Comparison of ENCODE assay signal across 26 mouse cellular contexts in genomic region chr7:19378049-19378448, GRCm38 (mm10). TPM values are rescaled to one million over a fixed set of nuclear protein-coding genes. Genes with fewer than 3 reads are reported as not detected.
DNase-seq lines count a peak whose midpoint lies in the region; ATAC-seq and TF ChIP-seq lines count a peak whose summit lies in the region.
"Had no signal": no experiment of that assay in that cellular context is flagged by ENCODE, and none has a peak within 500 bp of the region (broad histone marks: within the 10 kb centered on the region; RNA-seq: fewer than 3 reads in every experiment).

No protein-coding gene starts in this region.

- no peak for TF ChIP-seq CTCF in lung, adult 2 months (IDR thresholded peaks at IDR 0.05; ENCODE audit: insufficient read depth, low read length)
- no peak for TF ChIP-seq CTCF in ES-Bruce4 (IDR thresholded peaks at IDR 0.05; ENCODE audit: low read depth, low read length)
- no peak for TF ChIP-seq CTCF in embryonic fibroblast, embryonic 13.5 days (IDR thresholded peaks at IDR 0.05; ENCODE audit: borderline replicate concordance, insufficient read depth, low read length)

- peaks cover 13% of the 10 kb centered on the region for H3K4me1 ChIP-seq in heart, embryonic 16.5 days (ENCODE audit: control insufficient read depth, insufficient read depth, low read length)
- H3K4me1 ChIP-seq in lung, adult 2 months (ENCODE audit: control insufficient read depth, insufficient read depth, low read length): 0 out of 2 replicates have a peak, but pooled peaks cover 2% of the 10 kb centered on the region
- H3K4me1 ChIP-seq in ES-Bruce4 (ENCODE audit: control insufficient read depth, insufficient read depth, low read length): no peaks in the 10 kb centered on the region
- 0 out of 2 replicates have a peak, but pooled peaks cover 3% of the 10 kb centered on the region for H3K4me1 ChIP-seq in embryonic fibroblast, embryonic 13.5 days (ENCODE audit: control insufficient read depth, insufficient read depth, low read length)

- peak overlapping the region; percentile 29; the same call in 1 of the 2 replicates for H3K9ac ChIP-seq in heart, embryonic 16.5 days (ENCODE audit: low read length)
- peak overlapping the region; percentile 12; the same call in 1 of the 2 replicates for H3K9ac ChIP-seq in ES-Bruce4 (ENCODE audit: low read depth, poor library complexity, severe bottlenecking)
- H3K9ac ChIP-seq: embryonic facial prominence, embryonic 13.5 days; forebrain, embryonic 13.5 days; kidney, embryonic 15.5 days; limb, embryonic 12.5 days; lung, embryonic 14.5 days; neural tube, embryonic 15.5 days had no signal

- peak overlapping the region; percentile 2 for H3K27ac ChIP-seq in heart, embryonic 16.5 days (ENCODE audit: low read length)
- H3K27ac ChIP-seq in ES-Bruce4 (ENCODE audit: insufficient read depth, low read length): peak overlapping the region; percentile 14; the same call in 1 of the 2 replicates
- peak overlapping the region; percentile 66 for H3K27ac ChIP-seq in embryonic fibroblast, embryonic 13.5 days (ENCODE audit: insufficient read depth, low read length)
- H3K27ac ChIP-seq: embryonic facial prominence, embryonic 13.5 days; forebrain, embryonic 13.5 days; gastrocnemius, adult 2 months; hindbrain, embryonic 10.5 days; kidney, embryonic 15.5 days; limb, embryonic 12.5 days; midbrain, embryonic 10.5 days; neural tube, embryonic 15.5 days had no signal

- no peaks in the 10 kb centered on the region for H3K9me3 ChIP-seq in heart, embryonic 16.5 days (replicated peaks; ENCODE audit: control insufficient read depth, low read length)
- H3K9me3 ChIP-seq in ES-Bruce4 (replicated peaks; ENCODE audit: control insufficient read depth, insufficient read depth, low read length, poor library complexity, severe bottlenecking): no peaks in the 10 kb centered on the region
- H3K9me3 ChIP-seq: embryonic facial prominence, embryonic 13.5 days; forebrain, embryonic 13.5 days; hindbrain, embryonic 10.5 days; kidney, embryonic 15.5 days; limb, embryonic 12.5 days; midbrain, embryonic 10.5 days; neural tube, embryonic 15.5 days had no signal

- TF ChIP-seq POLR2A in lung, adult 2 months (IDR thresholded peaks at IDR 0.05; ENCODE audit: borderline replicate concordance, extremely low read depth, low read depth, low read length): no peak
- TF ChIP-seq POLR2A in ES-Bruce4 (IDR thresholded peaks at IDR 0.05; ENCODE audit: insufficient read depth, low read length): no peak
- TF ChIP-seq POLR2A in embryonic fibroblast, embryonic 13.5 days (IDR thresholded peaks at IDR 0.05; ENCODE audit: low read depth, low read length): no peak

- no peak for ATAC-seq in heart, embryonic 16.5 days (replicated peaks; ENCODE audit: extremely low read depth, insufficient read depth, low FRiP score)
- ATAC-seq: forebrain, embryonic 13.5 days; intestine, postnatal 0 days had no signal

- 48% methylated on average over 8 of the region's 8 CpGs for WGBS in heart, embryonic 16.5 days
- WGBS in lung, adult 2 months: 61% methylated on average over 8 of the region's 8 CpGs

- H3K4me3 ChIP-seq in heart, embryonic 16.5 days (ENCODE audit: low read length): no peak overlapping the region
- H3K4me3 ChIP-seq in lung, adult 2 months (replicated peaks; ENCODE audit: extremely low read depth, low read depth, low read length): no peak overlapping the region
- H3K4me3 ChIP-seq in ES-Bruce4 (ENCODE audit: low read depth, low read length): peak overlapping the region; percentile 16
- no peak overlapping the region for H3K4me3 ChIP-seq in embryonic fibroblast, embryonic 13.5 days (ENCODE audit: insufficient read depth, low read length)
- H3K4me3 ChIP-seq: embryonic facial prominence, embryonic 13.5 days; forebrain, embryonic 13.5 days; gastrocnemius, adult 2 months; hindbrain, embryonic 10.5 days; kidney, embryonic 15.5 days; limb, embryonic 12.5 days; midbrain, embryonic 10.5 days; neural tube, embryonic 15.5 days had no signal

- no peak overlapping the region; the same call in 1 of the 2 replicates for H3K4me2 ChIP-seq in heart, embryonic 16.5 days (ENCODE audit: low read depth, low read length)
- H3K4me2 ChIP-seq: embryonic facial prominence, embryonic 13.5 days; forebrain, embryonic 13.5 days; kidney, embryonic 15.5 days; limb, embryonic 12.5 days; liver, embryonic 11.5 days; lung, embryonic 14.5 days; neural tube, embryonic 15.5 days had no signal

- TF ChIP-seq EP300 in ES-Bruce4 (IDR thresholded peaks at IDR 0.05; ENCODE audit: insufficient read depth, low read depth, low read length): 0 out of 2 replicates have a peak, but pooled peaks have one; percentile 14

- H3K36me3 ChIP-seq in heart, embryonic 16.5 days (ENCODE audit: control insufficient read depth, insufficient read depth): peaks cover 26% of the 10 kb centered on the region
- H3K36me3 ChIP-seq in ES-Bruce4 (ENCODE audit: control insufficient read depth, insufficient read depth, low read length, poor library complexity, severe bottlenecking): no peaks in the 10 kb centered on the region
- H3K36me3 ChIP-seq: kidney, embryonic 15.5 days; neural tube, embryonic 15.5 days had no signal

- intact Hi-C loops in heart, postnatal 36 days (cut with DNase I): no loop called here

- H3K27me3 ChIP-seq in heart, embryonic 16.5 days (ENCODE audit: control insufficient read depth, insufficient read depth, low read length): no peaks in the 10 kb centered on the region
- H3K27me3 ChIP-seq in ES-Bruce4 (ENCODE audit: control insufficient read depth, insufficient read depth, low read length, poor library complexity, severe bottlenecking): no peaks in the 10 kb centered on the region
- H3K27me3 ChIP-seq: CH12.LX; embryonic facial prominence, embryonic 13.5 days; forebrain, embryonic 13.5 days; kidney, embryonic 15.5 days; limb, embryonic 12.5 days; neural tube, embryonic 15.5 days had no signal

- no peak for DNase-seq in heart, postnatal 36 days
- DNase-seq in lung, adult 2 months: peak; percentile 31
- DNase-seq in lung, adult 18-20 months: no peak
- no peak for DNase-seq in spleen, postnatal 14 days (ENCODE audit: low spot score in 2 of 2)
- DNase-seq: adrenal gland, postnatal 25 days; B cell, adult 2 months; cerebellum, adult 8-10 months; cerebellum, postnatal 36 days; embryo, embryonic 11 days; gastrocnemius, adult 2 months; kidney, postnatal 36 days; lung, embryonic 14.5 days; right cerebral cortex, postnatal 14 days had no signal

RNA-seq across cellular contexts. Expression of gene Ercc2, which starts 3.8 kb away (rescaled TPM):
- polyA plus RNA-seq in heart, embryonic 16.5 days (2015; fragmentation: Nextera tagmentation; extraction: Ambion mirVana): 11.1 and 12.8 TPM in 2 replicates
- 10 to 100 TPM; 11.8 to 12.0 TPM for total RNA-seq in heart, postnatal 36 days (2021)
- 43.3 and 44.6 TPM in 2 replicates for polyA plus RNA-seq in lung, adult 2 months (2012; rRNA removed)
- 22.6 and 28.5 TPM in 2 replicates for polyA plus RNA-seq in ES-Bruce4 (2011; ENCODE audit: insufficient read depth, insufficient read length, low read depth, missing spikeins)
- 14.3 and 22.7 TPM in 2 replicates for polyA plus RNA-seq in embryonic fibroblast, embryonic 13.5 days (2011; ENCODE audit: insufficient read length, low read depth, missing spikeins)

RNA-seq across cellular contexts. Expression of gene Ppp1r13l, which starts 18.5 kb away (rescaled TPM):
- 13.6 and 14.2 TPM in 2 replicates for polyA plus RNA-seq in heart, embryonic 16.5 days (2015; fragmentation: Nextera tagmentation; extraction: Ambion mirVana)
- 10 to 100 TPM; 35.8 to 44.2 TPM for total RNA-seq in heart, postnatal 36 days (2021)
- 10.0 and 17.8 TPM in 2 replicates for polyA plus RNA-seq in lung, adult 2 months (2012; rRNA removed)
- polyA plus RNA-seq in ES-Bruce4 (2011; ENCODE audit: insufficient read depth, insufficient read length, low read depth, missing spikeins): 21.9 and 25.5 TPM in 2 replicates
- polyA plus RNA-seq in embryonic fibroblast, embryonic 13.5 days (2011; ENCODE audit: insufficient read length, low read depth, missing spikeins): 11.0 and 12.5 TPM in 2 replicates

RNA-seq across cellular contexts. Expression of gene Cd3eap, which starts 18.8 kb away (rescaled TPM):
- polyA plus RNA-seq in heart, embryonic 16.5 days (2015; fragmentation: Nextera tagmentation; extraction: Ambion mirVana): 16.2 and 16.7 TPM in 2 replicates
- total RNA-seq in heart, postnatal 36 days (2021): 10 to 100 TPM; 10.4 to 11.2 TPM
- 4.6 and 5.2 TPM in 2 replicates for polyA plus RNA-seq in lung, adult 2 months (2012; rRNA removed)
- polyA plus RNA-seq in ES-Bruce4 (2011; ENCODE audit: insufficient read depth, insufficient read length, low read depth, missing spikeins): 14.6 and 16.8 TPM in 2 replicates
- polyA plus RNA-seq in embryonic fibroblast, embryonic 13.5 days (2011; ENCODE audit: insufficient read length, low read depth, missing spikeins): 13.3 and 13.4 TPM in 2 replicates

RNA-seq across cellular contexts. Expression of gene Klc3, which starts 25.9 kb away (rescaled TPM):
- 4.1 and 5.0 TPM in 2 replicates for polyA plus RNA-seq in heart, embryonic 16.5 days (2015; fragmentation: Nextera tagmentation; extraction: Ambion mirVana)
- under 1 TPM; 0.24 to 0.92 TPM for total RNA-seq in heart, postnatal 36 days (2021)
- 14.1 and 18.2 TPM in 2 replicates for polyA plus RNA-seq in lung, adult 2 months (2012; rRNA removed)
- 17.6 and 18.7 TPM in 2 replicates for polyA plus RNA-seq in ES-Bruce4 (2011; ENCODE audit: insufficient read depth, insufficient read length, low read depth, missing spikeins)
- polyA plus RNA-seq in embryonic fibroblast, embryonic 13.5 days (2011; ENCODE audit: insufficient read length, low read depth, missing spikeins): 5.3 and 6.3 TPM in 2 replicates

RNA-seq across cellular contexts. Expression of gene Ckm, which starts 26.5 kb away (rescaled TPM):
- 2,882 and 3,117 TPM in 2 replicates for polyA plus RNA-seq in heart, embryonic 16.5 days (2015; fragmentation: Nextera tagmentation; extraction: Ambion mirVana)
- 1,000 to 10,000 TPM; 3,967 to 4,539 TPM for total RNA-seq in heart, postnatal 36 days (2021)
- polyA plus RNA-seq in lung, adult 2 months (2012; rRNA removed): 88.3 and 1,345 TPM in 2 replicates
- not detected in 2 replicates for polyA plus RNA-seq in ES-Bruce4 (2011; ENCODE audit: insufficient read depth, insufficient read length, low read depth, missing spikeins)
- not detected in 2 replicates for polyA plus RNA-seq in embryonic fibroblast, embryonic 13.5 days (2011; ENCODE audit: insufficient read length, low read depth, missing spikeins)
- total RNA-seq: adrenal gland, postnatal 25 days had no signal
- polyA plus RNA-seq: embryonic facial prominence, embryonic 13.5 days; forebrain, embryonic 13.5 days; hindbrain, embryonic 10.5 days; midbrain, embryonic 10.5 days had no signal

Comparison
In these comparisons a context has a peak if more than half of its experiments do, and no peak if none do; other contexts are left out.
1. H3K27ac ChIP-seq: peak in every context shown above with its lines; median percentile 66 in embryonic fibroblast, embryonic 13.5 days; 14 in ES-Bruce4; 2 in heart, embryonic 16.5 days.